Mouse (Mus musculus) limb, embryonic 12.5 days (tissue): ENCODE measurements at regions not wholly inside any gene's neighbourhood (a gene's known extent, or its start where the extent isn't known, plus 50 kb on each side); places are given as distances from the start of the nearest gene placed in this dataset.

Source experiments
- ATAC-seq: fragments of 200-750 bp; cut with Nextera tagmentation; 2 replicates; pipeline ENCODE4 v1.8.0; 2017; ENCODE audit warnings: low read depth, moderate TSS enrichment; ENCODE audit not compliant: insufficient number of reproducible peaks, insufficient read depth, low FRiP score, low TSS enrichment
- H3K27ac ChIP-seq: fragments of 300-500 bp; sonication (generic); 2 replicates; pipeline ENCODE4 v1.5.1; 2016; ENCODE audit warnings: mild to moderate bottlenecking, moderate library complexity
- H3K27me3 ChIP-seq: fragments of 300-500 bp; sonication (generic); 2 replicates; pipeline ENCODE4 v1.6.1; 2016; ENCODE audit warnings: mild to moderate bottlenecking, moderate library complexity
- H3K36me3 ChIP-seq: fragments of 300-500 bp; sonication (generic); 2 replicates; pipeline ENCODE4 v1.6.1; 2016; ENCODE audit warnings: mild to moderate bottlenecking, moderate library complexity
- H3K4me1 ChIP-seq: fragments of 300-500 bp; sonication (generic); replicated peaks from 2 replicates; pipeline ENCODE4 v1.6.1; 2016
- H3K4me2 ChIP-seq: fragments of 300-500 bp; sonication (generic); 2 replicates; pipeline ENCODE4 v1.6.1; 2016; ENCODE audit warnings: mild to moderate bottlenecking, moderate library complexity
- H3K4me3 ChIP-seq: fragments of 300-500 bp; sonication (generic); replicated peaks from 2 replicates; pipeline ENCODE4 v1.5.1; 2016; ENCODE audit warnings: mild to moderate bottlenecking
- H3K9ac ChIP-seq: fragments of 300-500 bp; sonication (generic); replicated peaks from 2 replicates; pipeline ENCODE4 v1.6.1; 2016; ENCODE audit warnings: mild to moderate bottlenecking, moderate library complexity
- H3K9me3 ChIP-seq: fragments of 300-500 bp; sonication (generic); 2 replicates; pipeline ENCODE4 v1.6.1; 2016; ENCODE audit warnings: mild to moderate bottlenecking, moderate library complexity
- WGBS: fragments of 180-500 bp; shearing (Covaris S2); methylation state at CpG from one replicate; pipeline ENCODE4 v1.1.7; 2016; 5-methylcytosine and 5-hydroxymethylcytosine counted together

GRCm38 (mm10) chr17:54155801-54156200 lies 143.0 kb downstream of the Slc5a7 start:
- Histone ChIP-seq H3K27ac (no peak overlapping the region), H3K4me2 (no peak overlapping the region), H3K4me1 (no peaks in the 10 kb centered on the region), H3K27me3 (no peaks in the 10 kb centered on the region), H3K9me3 (no peaks in the 10 kb centered on the region), H3K9ac (no peak overlapping the region), H3K36me3 (no peaks in the 10 kb centered on the region), H3K4me3 (no peak overlapping the region)
- 81% methylated on average over 1 of the region's 1 CpGs for WGBS
- no peak for ATAC-seq

- Histone ChIP-seq H3K4me2 (no peak overlapping the region), H3K27ac (no peak overlapping the region), H3K9me3 (no peaks in the 10 kb centered on the region), H3K9ac (no peak overlapping the region), H3K4me1 (no peaks in the 10 kb centered on the region), H3K36me3 (no peaks in the 10 kb centered on the region), H3K27me3 (no peaks in the 10 kb centered on the region), H3K4me3 (no peak overlapping the region)
- no peak for ATAC-seq
Measured at GRCm38 (mm10) chr17:54154536-54154935, 144.3 kb downstream of the Slc5a7 start.
